Mouse (Mus musculus) C2C12 (cell line): ENCODE data around the gene Msi2.

ENCODE experiments used
- CEBPB ChIP-seq: IDR thresholded peaks from one replicate; pipeline ENCODE4 v1.6.1; 2011; ENCODE audit warnings: low read depth, mild to moderate bottlenecking, control low read depth, moderate library complexity
- CTCF ChIP-seq: IDR thresholded peaks from one replicate; pipeline ENCODE4 v1.5.1; 2011; ENCODE audit not compliant: control insufficient read depth, insufficient read depth, insufficient read length
- USF1 ChIP-seq: IDR thresholded peaks from one replicate; pipeline ENCODE4 v1.6.1; 2011; ENCODE audit warnings: low read depth, mild to moderate bottlenecking, control low read depth, moderate library complexity

GRCm38 (mm10) chr11:88331722-88332121, 386.6 kb downstream of the Msi2 start:
- no peak for TF ChIP-seq CTCF
- TF ChIP-seq USF1: no peak
- TF ChIP-seq CEBPB: no peak
